Mouse (Mus musculus) naive thymus-derived CD4-positive, alpha-beta T cell, adult 2 months (primary cell): ENCODE data around the gene Ppp4r2.

ENCODE experiments used
- DNase-seq: peaks from one replicate; pipeline ENCODE4 v3.0.0-alpha.2; 2011; ENCODE audit warnings: low read depth

Ppp4r2 gene

GRCm38 (mm10) chr6:100833355-100833754 lies at the start of gene Ppp4r2:
Gene Ppp4r2 (plus strand): TSS chr6:100833622.
- DNase-seq = peak; percentile 94

- DNase-seq = no peak
These were observed 45.7 kb upstream of the Ppp4r2 start for GRCm38 (mm10) chr6:100787726-100788125.

GRCm38 (mm10) chr6:100789161-100789560 lies 44.3 kb upstream of the Ppp4r2 start:
- no peak for DNase-seq

- no peak for DNase-seq
These were observed 41.3 kb upstream of the Ppp4r2 start for GRCm38 (mm10) chr6:100792055-100792659.

GRCm38 (mm10) chr6:100792973-100793769 lies 40.3 kb upstream of the Ppp4r2 start:
- DNase-seq = no peak

GRCm38 (mm10) chr6:100795797-100796196 lies 37.6 kb upstream of the Ppp4r2 start:
- DNase-seq = no peak

GRCm38 (mm10) chr6:100799290-100799689 lies 34.1 kb upstream of the Ppp4r2 start:
- DNase-seq = no peak

- no peak for DNase-seq
These were observed 33.7 kb upstream of the Ppp4r2 start for GRCm38 (mm10) chr6:100799766-100800165.

- peak; percentile 8 for DNase-seq
These were observed 32.9 kb upstream of the Ppp4r2 start for GRCm38 (mm10) chr6:100800497-100800955.

GRCm38 (mm10) chr6:100802381-100803083 lies 30.9 kb upstream of the Ppp4r2 start:
- no peak for DNase-seq

- DNase-seq = no peak
These were observed 30.2 kb upstream of the Ppp4r2 start for GRCm38 (mm10) chr6:100803250-100803649.

GRCm38 (mm10) chr6:100807187-100807586 lies 26.2 kb upstream of the Ppp4r2 start:
- no peak for DNase-seq

- DNase-seq = no peak
These were observed 25.7 kb upstream of the Ppp4r2 start for GRCm38 (mm10) chr6:100807746-100808145.

GRCm38 (mm10) chr6:100808221-100808778 lies 25.1 kb upstream of the Ppp4r2 start:
- no peak for DNase-seq

- DNase-seq = no peak
These were observed 23.3 kb upstream of the Ppp4r2 start for GRCm38 (mm10) chr6:100810117-100810516.

GRCm38 (mm10) chr6:100811731-100812130 lies 21.7 kb upstream of the Ppp4r2 start:
- no peak for DNase-seq

GRCm38 (mm10) chr6:100821367-100821766 lies 12.1 kb upstream of the Ppp4r2 start:
- DNase-seq = no peak

GRCm38 (mm10) chr6:100823356-100823755 lies 10.1 kb upstream of the Ppp4r2 start:
- DNase-seq = no peak

GRCm38 (mm10) chr6:100824381-100824965 lies 8.9 kb upstream of the Ppp4r2 start:
- DNase-seq = no peak

GRCm38 (mm10) chr6:100826046-100826445 lies 7.4 kb upstream of the Ppp4r2 start:
- DNase-seq = no peak

GRCm38 (mm10) chr6:100828565-100828964 lies 4.9 kb upstream of the Ppp4r2 start:
- DNase-seq = no peak

GRCm38 (mm10) chr6:100829770-100830169 lies 3.7 kb upstream of the Ppp4r2 start:
- DNase-seq = no peak
